Mouse (Mus musculus) embryo, embryonic 9.5 days (tissue): Measurements from ENCODE around the gene Ip6k1.

Source experiments
- DNase-seq: peaks from one replicate; pipeline ENCODE4 v3.0.0-alpha.2; 2017; ENCODE audit errors: extremely low spot score

Gene Ip6k1

GRCm38 (mm10) chr9:108027867-108028266 lies 25.6 kb downstream of the Ip6k1 start:
- no peak for DNase-seq

- DNase-seq: no peak
Observed at GRCm38 (mm10) chr9:108032126-108032525, 29.8 kb downstream of the Ip6k1 start.

- DNase-seq: no peak
Observed at GRCm38 (mm10) chr9:108035331-108036156, 33.2 kb downstream of the Ip6k1 start.

GRCm38 (mm10) chr9:108044751-108045492 lies 42.6 kb downstream of the Ip6k1 start:
- DNase-seq: no peak

- DNase-seq: no peak
Observed at GRCm38 (mm10) chr9:108046582-108046981, 44.3 kb downstream of the Ip6k1 start.

- DNase-seq: no peak
Observed at GRCm38 (mm10) chr9:108047601-108048565, 45.6 kb downstream of the Ip6k1 start.

GRCm38 (mm10) chr9:108048566-108048955 lies 46.3 kb downstream of the Ip6k1 start:
- DNase-seq: no peak

GRCm38 (mm10) chr9:108049016-108049455 lies 46.7 kb downstream of the Ip6k1 start, which contains the start of gene Gmppb:
Gene Gmppb, plus strand, starts transcription at chr9:108049242.
- peak; percentile 94 for DNase-seq

- DNase-seq: no peak
Observed at GRCm38 (mm10) chr9:108049561-108050251, 47.4 kb downstream of the Ip6k1 start.

GRCm38 (mm10) chr9:108051184-108051930 lies 49.1 kb downstream of the Ip6k1 start:
- no peak for DNase-seq

GRCm38 (mm10) chr9:108051931-108052220 lies 49.6 kb downstream of the Ip6k1 start:
- no peak for DNase-seq

GRCm38 (mm10) chr9:108052411-108052810 lies 50.1 kb downstream of the Ip6k1 start:
- no peak for DNase-seq

- DNase-seq: peak; percentile 93
Observed at GRCm38 (mm10) chr9:108052885-108053664, 50.8 kb downstream of the Ip6k1 start, which contains the start of gene Amigo3. Gene Amigo3, plus strand, starts transcription at chr9:108053159.

GRCm38 (mm10) chr9:108053665-108054225 lies 51.4 kb downstream of the Ip6k1 start:
- DNase-seq: no peak

- no peak for DNase-seq
Observed at GRCm38 (mm10) chr9:108054331-108055040, 52.2 kb downstream of the Ip6k1 start.

- no peak for DNase-seq
Observed at GRCm38 (mm10) chr9:108055061-108055460, 52.8 kb downstream of the Ip6k1 start.

- DNase-seq: no peak
Observed at GRCm38 (mm10) chr9:108055661-108056237, 53.4 kb downstream of the Ip6k1 start.
